Mouse (Mus musculus) macrophage (primary cell): ENCODE results near the gene Npepps. TPM values are rescaled to one million over a fixed set of nuclear protein-coding genes. Genes with fewer than 3 reads are reported as not detected.

Experiments
- H3K27ac ChIP-seq: fragments of 350-480 bp; formaldehyde crosslinking; 2 replicates; pipeline ENCODE4 v1.9.0; 2021
- H3K36me3 ChIP-seq: fragments of 350-480 bp; formaldehyde crosslinking; 2 replicates; pipeline ENCODE4 v1.9.0; 2021; ENCODE audit errors: inconsistent target
- H3K4me3 ChIP-seq: fragments of 350-480 bp; formaldehyde crosslinking; 2 replicates; pipeline ENCODE4 v1.9.0; 2021; ENCODE audit errors: inconsistent target
- H3K79me2 ChIP-seq: fragments of 350-480 bp; formaldehyde crosslinking; 2 replicates; pipeline ENCODE4 v1.9.0; 2021; ENCODE audit errors: inconsistent target
- WGBS: methylation state at CpG from one replicate; pipeline ENCODE4 v1.1.7; 2026; ENCODE audit warnings: inconsistent platforms; ENCODE audit not compliant: missing documents; 5-methylcytosine and 5-hydroxymethylcytosine counted together
- polyA plus RNA-seq: library from polyadenylated mRNA; stranded (reverse); fragments of 250-400 nt; gene quantifications from 3 replicates; pipeline ENCODE4 v1.2.4, GENCODE M21; 2018; ENCODE audit warnings: inconsistent platforms

Npepps gene
- polyA plus RNA-seq, 1 experiment from 2014 or later: 53.5 TPM

- H3K4me3 ChIP-seq: peak overlapping the region; percentile 51
- H3K27ac ChIP-seq: peak overlapping the region; percentile 99
- no peaks in the 10 kb centered on the region for H3K36me3 ChIP-seq
- 11% methylated on average over 2 of the region's 3 CpGs for WGBS
- no peaks in the 10 kb centered on the region for H3K79me2 ChIP-seq
Observed at GRCm38 (mm10) chr11:97308806-97309450, 28.5 kb upstream of the Npepps start.

DNA sequence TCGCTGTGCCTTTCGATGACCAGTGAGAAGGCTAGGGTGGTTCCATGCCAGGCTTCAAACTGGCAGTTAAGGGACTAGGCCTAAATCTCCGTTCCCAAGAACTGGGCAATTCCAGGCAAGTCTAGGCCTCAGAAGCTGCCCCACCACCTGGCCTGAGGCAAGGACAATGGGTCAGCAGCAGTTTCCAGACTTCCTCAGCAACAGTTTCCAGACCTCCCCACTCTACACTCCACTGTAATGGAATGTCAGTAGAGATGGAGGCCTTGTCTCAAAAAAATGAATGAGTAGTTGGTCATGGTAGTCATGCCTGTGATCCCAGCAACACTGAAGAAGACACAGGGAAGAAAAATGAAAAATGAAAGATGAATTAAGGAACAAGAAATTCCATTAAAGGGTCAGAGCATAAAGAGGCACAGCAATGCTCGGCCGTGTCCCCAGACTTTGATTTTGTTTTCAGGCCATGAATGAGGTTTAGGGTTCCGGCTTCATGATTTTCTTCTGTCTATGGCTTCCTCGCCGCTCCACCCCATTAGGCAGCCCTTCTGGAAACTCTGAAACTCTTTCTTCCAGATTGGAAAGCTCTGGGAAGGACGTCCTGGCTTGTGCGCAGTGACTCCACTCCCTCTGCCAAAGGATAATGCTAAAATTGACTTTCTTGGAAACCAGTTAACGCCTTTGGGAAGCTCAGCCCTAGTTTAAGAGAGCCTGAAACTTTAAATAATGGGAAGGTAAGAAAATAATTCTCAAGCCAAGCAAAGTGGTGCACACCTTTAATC is 27.0 kb upstream of the Npepps start:
- WGBS: 96% methylated on average over 11 of the region's 11 CpGs
- no peaks in the 10 kb centered on the region for H3K36me3 ChIP-seq

DNA sequence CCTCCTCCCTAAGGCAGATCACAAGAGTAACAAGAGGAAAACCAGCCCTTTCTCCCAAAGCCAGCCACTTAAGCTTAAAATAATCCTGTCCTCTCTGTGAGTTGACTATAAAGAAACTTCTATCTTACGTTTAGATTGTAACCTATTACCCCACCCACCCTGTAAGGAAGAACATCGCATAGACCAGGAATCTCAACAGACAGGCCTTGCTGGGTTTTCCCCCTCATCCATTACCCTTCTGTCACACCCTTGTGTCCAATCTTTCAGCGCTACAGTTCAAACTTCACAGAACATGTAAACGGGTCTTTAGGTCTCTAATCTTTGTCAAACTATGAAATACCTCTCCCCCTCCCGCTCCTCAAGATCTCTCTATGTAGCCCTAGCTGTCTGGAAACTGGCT is 24.2 kb upstream of the Npepps start:
- 95% methylated on average over 5 of the region's 5 CpGs for WGBS
- no peaks in the 10 kb centered on the region for H3K79me2 ChIP-seq
- H3K36me3 ChIP-seq: no peaks in the 10 kb centered on the region
- no peak overlapping the region for H3K27ac ChIP-seq
- no peak overlapping the region for H3K4me3 ChIP-seq

More for the DNA sequence above, 27.0 kb upstream of the Npepps start:
- Histone ChIP-seq H3K27ac (no peak overlapping the region), H3K79me2 (no peaks in the 10 kb centered on the region), H3K4me3 (no peak overlapping the region)

DNA sequence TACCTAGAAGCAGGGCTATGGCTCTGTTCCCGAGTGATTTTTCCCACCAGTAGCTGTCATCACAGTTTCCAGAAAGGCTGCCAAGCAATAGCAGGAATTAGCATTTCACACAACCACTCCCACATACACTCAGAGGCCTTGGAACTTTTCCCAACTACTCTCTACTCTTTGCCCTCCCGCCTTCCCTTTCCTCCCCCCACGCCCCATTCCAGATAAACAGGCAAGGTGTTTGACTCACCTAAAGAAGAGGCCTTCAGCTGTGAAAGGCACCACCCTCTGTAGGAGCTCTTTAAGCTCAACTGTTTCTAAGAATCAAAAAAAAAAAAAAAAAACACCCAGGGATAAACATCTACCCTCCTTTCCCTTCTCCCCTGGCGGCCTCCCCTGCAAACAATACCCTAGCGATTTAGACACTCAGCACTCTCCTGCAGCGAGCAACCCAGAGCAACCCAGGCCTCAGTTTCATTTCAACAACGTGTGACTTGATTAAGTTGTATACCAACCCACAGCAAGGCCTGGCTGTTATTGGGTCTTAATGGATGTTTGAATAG is 21.9 kb upstream of the Npepps start:
- Histone ChIP-seq H3K36me3 (no peaks in the 10 kb centered on the region), H3K27ac (no peak overlapping the region), H3K4me3 (no peak overlapping the region), H3K79me2 (no peaks in the 10 kb centered on the region)
- WGBS: 85% methylated on average over 7 of the region's 7 CpGs

DNA sequence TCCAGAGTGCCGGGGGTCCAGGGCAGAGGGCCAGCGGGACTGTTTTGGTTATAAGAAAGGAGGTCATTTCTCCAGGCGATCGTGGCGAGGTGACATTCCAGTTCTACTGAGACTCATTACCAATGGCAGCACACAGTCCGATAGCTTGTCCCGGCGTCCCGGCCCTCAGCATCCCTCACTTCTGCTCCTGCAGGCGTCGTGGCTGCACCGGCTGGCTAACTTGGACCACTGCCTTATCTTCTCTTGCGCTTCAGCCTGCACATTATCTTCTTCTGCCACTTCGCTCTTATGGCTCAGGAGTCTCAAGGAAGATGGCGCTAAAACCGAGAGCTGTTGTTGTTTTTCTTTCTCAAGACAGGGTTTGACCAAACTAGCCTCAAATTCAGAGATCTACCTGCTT is 21.0 kb upstream of the Npepps start:
- no peaks in the 10 kb centered on the region for H3K36me3 ChIP-seq
- no peaks in the 10 kb centered on the region for H3K79me2 ChIP-seq
- H3K27ac ChIP-seq: no peak overlapping the region
- H3K4me3 ChIP-seq: no peak overlapping the region
- 91% methylated on average over 10 of the region's 16 CpGs for WGBS

DNA sequence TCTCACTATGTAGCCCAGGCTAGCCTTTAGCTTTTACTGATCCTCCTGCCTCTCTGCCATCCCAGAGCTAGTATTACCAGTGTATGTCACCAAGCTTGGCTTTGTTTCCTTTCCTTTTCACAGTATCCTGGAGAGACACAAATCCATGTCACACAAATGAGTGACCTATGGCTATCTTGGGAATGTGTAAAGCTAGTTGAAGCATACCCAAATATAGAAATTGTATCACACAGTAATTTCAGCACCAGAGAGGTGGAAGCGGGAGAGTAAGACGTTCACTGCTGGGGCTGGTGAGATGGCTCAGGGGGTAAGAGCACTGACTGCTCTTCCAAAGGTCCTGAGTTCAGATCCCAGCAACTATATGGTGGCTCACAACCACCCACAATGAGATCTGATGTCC is 19.5 kb upstream of the Npepps start:
- Histone ChIP-seq H3K4me3 (no peak overlapping the region), H3K27ac (no peak overlapping the region), H3K36me3 (no peaks in the 10 kb centered on the region), H3K79me2 (no peaks in the 10 kb centered on the region)
- WGBS: 91% methylated on average over 2 of the region's 2 CpGs

GRCm38 (mm10) chr11:97296542-97296941 is 16.1 kb upstream of the Npepps start:
- H3K36me3 ChIP-seq: no peaks in the 10 kb centered on the region
- no peak overlapping the region for H3K27ac ChIP-seq
- WGBS: 94% methylated on average over 3 of the region's 4 CpGs
- H3K79me2 ChIP-seq: no peaks in the 10 kb centered on the region
- no peak overlapping the region for H3K4me3 ChIP-seq

DNA sequence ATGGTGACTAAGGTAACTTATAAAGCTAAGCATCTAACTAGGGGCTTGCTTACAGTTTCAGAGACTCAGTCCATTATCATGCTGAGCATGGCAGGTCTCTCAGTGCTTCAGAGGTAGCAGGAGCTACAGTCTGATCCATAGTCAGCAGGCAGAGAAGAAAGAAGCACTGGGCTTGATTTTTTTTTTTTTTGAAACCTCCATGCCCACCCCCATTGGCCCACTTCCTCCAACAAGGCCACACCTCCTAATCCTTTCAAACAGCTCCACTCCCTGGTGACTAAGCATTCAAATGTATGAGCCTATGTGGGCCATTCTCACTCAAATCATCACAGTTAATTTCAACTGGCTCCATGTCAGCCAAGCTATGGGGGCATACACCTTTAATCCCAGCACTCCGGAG is 12.3 kb upstream of the Npepps start:
- WGBS: 90% methylated on average over 1 of the region's 1 CpGs
- Histone ChIP-seq H3K27ac (no peak overlapping the region), H3K4me3 (no peak overlapping the region), H3K79me2 (no peaks in the 10 kb centered on the region), H3K36me3 (no peaks in the 10 kb centered on the region)

- 85% methylated on average over 12 of the region's 12 CpGs for WGBS
- Histone ChIP-seq H3K79me2 (no peaks in the 10 kb centered on the region), H3K36me3 (no peaks in the 10 kb centered on the region), H3K27ac (no peak overlapping the region), H3K4me3 (no peak overlapping the region)
Observed at GRCm38 (mm10) chr11:97289276-97290230, 9.1 kb upstream of the Npepps start.

DNA sequence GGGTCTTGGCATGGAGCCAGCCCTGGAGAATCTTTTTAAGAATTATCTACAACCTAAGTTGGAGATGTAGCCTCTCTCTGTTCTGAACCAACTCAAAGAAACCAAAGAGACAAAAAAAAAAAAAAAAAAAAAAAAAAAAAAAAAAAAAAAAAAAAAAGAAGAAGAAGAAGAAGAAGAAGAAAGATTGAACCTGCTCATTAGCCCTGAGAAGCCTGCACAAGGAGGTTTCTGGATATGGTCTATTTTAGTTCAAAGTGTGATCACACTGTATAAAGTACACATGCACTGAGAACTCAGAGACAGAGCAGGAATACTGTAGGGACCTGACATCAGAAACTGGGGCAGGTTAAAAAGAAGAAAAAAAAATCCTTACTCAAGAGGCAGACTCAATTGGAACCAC is 7.2 kb upstream of the Npepps start:
- H3K36me3 ChIP-seq: no peaks in the 10 kb centered on the region
- H3K4me3 ChIP-seq: no peak overlapping the region
- H3K27ac ChIP-seq: no peak overlapping the region
- H3K79me2 ChIP-seq: no peaks in the 10 kb centered on the region

DNA sequence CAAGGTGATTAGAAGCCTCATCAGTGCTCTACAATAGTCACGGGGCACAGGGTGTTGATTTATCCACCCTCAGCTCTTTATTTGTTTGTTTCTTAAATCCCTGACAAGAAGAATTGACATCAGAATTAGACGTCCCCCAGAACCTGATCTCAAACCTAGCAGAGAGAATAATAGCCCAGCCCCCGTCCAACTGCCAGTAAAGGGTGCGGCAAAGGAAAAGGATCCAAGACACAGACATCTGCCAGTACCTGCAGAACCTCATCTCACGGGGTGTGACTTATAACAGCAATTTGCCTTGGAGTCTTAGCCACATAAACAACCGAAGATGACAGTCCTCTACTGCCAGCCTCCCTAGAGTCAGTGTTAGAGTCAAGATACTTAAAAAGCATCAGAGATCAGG is 6.5 kb upstream of the Npepps start:
- no peak overlapping the region for H3K27ac ChIP-seq
- H3K4me3 ChIP-seq: no peak overlapping the region
- no peaks in the 10 kb centered on the region for H3K36me3 ChIP-seq
- 89% methylated on average over 4 of the region's 6 CpGs for WGBS
- H3K79me2 ChIP-seq: no peaks in the 10 kb centered on the region

- H3K4me3 ChIP-seq: no peak overlapping the region
- H3K27ac ChIP-seq: no peak overlapping the region
- no peaks in the 10 kb centered on the region for H3K36me3 ChIP-seq
- 86% methylated on average over 7 of the region's 9 CpGs for WGBS
- H3K79me2 ChIP-seq: no peaks in the 10 kb centered on the region
Observed at GRCm38 (mm10) chr11:97285852-97286775, 5.7 kb upstream of the Npepps start.

DNA sequence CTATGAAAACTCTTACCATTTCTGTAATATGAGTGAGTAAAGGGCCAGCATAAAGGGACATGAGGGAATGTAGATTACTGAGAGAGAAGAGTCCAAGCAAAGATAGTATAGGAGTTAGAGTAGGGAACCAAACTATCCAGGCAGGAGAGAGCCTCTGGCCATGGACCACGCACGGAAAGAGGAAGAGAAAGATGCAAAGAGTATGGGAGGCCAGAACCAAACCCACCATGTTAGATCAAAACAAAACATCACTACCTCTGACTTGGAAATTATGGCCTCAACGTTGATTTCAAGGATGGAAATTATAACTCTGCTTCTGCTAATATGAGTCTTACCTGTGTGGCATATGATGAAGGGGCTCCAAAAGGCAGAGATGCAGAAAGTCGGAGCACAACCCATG is 4.4 kb upstream of the Npepps start:
- Histone ChIP-seq H3K4me3 (no peak overlapping the region), H3K27ac (no peak overlapping the region), H3K79me2 (no peaks in the 10 kb centered on the region), H3K36me3 (no peaks in the 10 kb centered on the region)
- WGBS: 63% methylated on average over 4 of the region's 4 CpGs

GRCm38 (mm10) chr11:97282179-97282578 is 1.7 kb upstream of the Npepps start:
- Histone ChIP-seq H3K36me3 (no peaks in the 10 kb centered on the region), H3K4me3 (no peak overlapping the region), H3K79me2 (peaks cover 26% of the 10 kb centered on the region), H3K27ac (no peak overlapping the region)
- 87% methylated on average over 6 of the region's 6 CpGs for WGBS
